Mouse (Mus musculus): Measurements from ENCODE around the gene Mrps2.

The Mrps2 gene

GRCm38 (mm10) chr2:28520581-28520980 is 52.7 kb downstream of the Mrps2 start:
- no peak for DNase-seq (ENCODE audit: low spot score in 2 of 2)
